Mouse (Mus musculus): ENCODE measurements at regions not wholly inside any gene's neighbourhood (a gene's known extent, or its start where the extent isn't known, plus 50 kb on each side); places are given as distances from the start of the nearest gene placed in this dataset.

DNA sequence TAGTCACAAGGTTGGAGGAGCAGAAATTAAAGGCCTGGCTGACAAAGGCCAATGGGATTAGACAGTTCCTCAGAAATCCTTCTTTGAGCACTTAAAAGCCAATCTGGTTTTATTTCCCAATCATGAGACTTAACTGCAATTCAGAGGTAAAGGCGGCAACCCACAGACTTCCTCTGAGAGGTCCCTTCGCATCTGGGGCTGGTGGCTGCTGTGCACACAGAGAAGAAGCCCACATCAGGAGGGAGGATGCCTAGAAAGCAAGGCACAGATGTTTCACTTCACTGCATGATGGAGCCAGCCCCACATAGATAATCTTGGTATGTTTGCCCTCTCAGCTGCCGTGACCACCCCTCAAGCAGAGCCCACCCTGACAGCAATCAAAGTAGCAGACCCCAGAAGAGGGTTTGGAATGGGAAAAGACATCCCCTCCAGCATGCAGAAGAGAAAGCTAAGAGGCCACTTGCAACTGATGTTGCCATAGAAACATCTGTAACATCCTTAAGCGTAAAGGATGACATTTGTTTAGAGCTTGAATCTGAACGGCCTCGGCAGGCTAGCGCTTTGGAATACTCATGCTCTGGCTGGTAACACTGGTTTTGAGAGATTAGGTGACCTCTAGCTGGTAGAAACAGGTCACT lies 88.3 kb downstream of the Gm10260 start:
- TF ChIP-seq CTCF (conservative IDR thresholded peaks at IDR 0.05; ENCODE audit: insufficient read depth, insufficient read length, low read depth, low read length) (no peak), POLR2A (IDR thresholded peaks at IDR 0.05; ENCODE audit: low read depth, low read length) (no peak)
